9 mouse cellular contexts compared by ENCODE assay signal in genomic region chr13:97939433-97940160, GRCm38 (mm10).
DNase-seq lines count a peak whose midpoint lies in the region; ATAC-seq and TF ChIP-seq lines count a peak whose summit lies in the region.
"Had no signal": no experiment of that assay in that cellular context is flagged by ENCODE, and none has a peak within 500 bp of the region (broad histone marks: within the 10 kb centered on the region; RNA-seq: fewer than 3 reads in every experiment).

No protein-coding gene starts in this region.

- H3K9me3 ChIP-seq in forebrain, embryonic 16.5 days (ENCODE audit: control insufficient read depth, low read length) = no peaks in the 10 kb centered on the region
- H3K9me3 ChIP-seq: liver, embryonic 15.5 days had no signal

- TF ChIP-seq POLR2A in cortical plate, adult 2 months (IDR thresholded peaks at IDR 0.05; ENCODE audit: extremely low read depth, insufficient read depth, low read length) = no peak

- WGBS in large intestine, adult 2 months = 39% methylated on average over 15 of the region's 15 CpGs
- WGBS in forebrain, embryonic 16.5 days = 65% methylated on average over 15 of the region's 15 CpGs

- peak; percentile 22; the same call in 1 of the 2 replicates for TF ChIP-seq CTCF in cortical plate, adult 2 months (IDR thresholded peaks at IDR 0.05; ENCODE audit: extremely low read depth, insufficient read depth, low read length)

- no peak overlapping the region for H3K27ac ChIP-seq in cortical plate, adult 2 months (ENCODE audit: insufficient read depth, low read length)
- H3K27ac ChIP-seq in forebrain, embryonic 16.5 days (ENCODE audit: low read length) = no peak overlapping the region
- H3K27ac ChIP-seq: liver, embryonic 15.5 days had no signal

- no peak overlapping the region for H3K9ac ChIP-seq in forebrain, embryonic 16.5 days (replicated peaks; ENCODE audit: low read depth, low read length)
- H3K9ac ChIP-seq: liver, embryonic 15.5 days had no signal

- ATAC-seq in forebrain, embryonic 16.5 days = no peak

- no peaks in the 10 kb centered on the region for H3K27me3 ChIP-seq in forebrain, embryonic 16.5 days (replicated peaks; ENCODE audit: control insufficient read depth, insufficient read depth, low read length)
- H3K27me3 ChIP-seq: liver, embryonic 15.5 days had no signal

- H3K36me3 ChIP-seq in forebrain, embryonic 16.5 days (ENCODE audit: control insufficient read depth, insufficient read depth) = no peaks in the 10 kb centered on the region
- H3K36me3 ChIP-seq: liver, embryonic 15.5 days had no signal

- H3K4me3 ChIP-seq in cortical plate, adult 2 months (ENCODE audit: insufficient read depth, low read length) = no peak overlapping the region
- H3K4me3 ChIP-seq in forebrain, embryonic 16.5 days (replicated peaks; ENCODE audit: low read length) = no peak overlapping the region
- H3K4me3 ChIP-seq: liver, embryonic 15.5 days had no signal

- no peaks in the 10 kb centered on the region for H3K4me1 ChIP-seq in cortical plate, adult 2 months (ENCODE audit: control insufficient read depth, insufficient read depth, low read length)
- peaks cover 7% of the 10 kb centered on the region for H3K4me1 ChIP-seq in forebrain, embryonic 16.5 days (replicated peaks; ENCODE audit: control insufficient read depth, insufficient read depth, low read length)
- H3K4me1 ChIP-seq: liver, embryonic 15.5 days had no signal

- peak; percentile 36 for DNase-seq in layer of hippocampus, adult 11-12 months (ENCODE audit: low spot score)
- DNase-seq in layer of hippocampus, postnatal 25 days (ENCODE audit: extremely low spot score in 1 of 2, low spot score in 1 of 2) = no peak
- DNase-seq in ES-CJ7 (ENCODE audit: low read depth, low spot score) = peak; percentile 88
- peak; percentile 61 for DNase-seq in large intestine, adult 2 months (ENCODE audit: low read depth, low spot score)
- peak; percentile 29 for DNase-seq in thymus, postnatal 0 days (ENCODE audit: low spot score)
- DNase-seq in spleen, adult 18-20 months = no peak

- no peak overlapping the region for H3K4me2 ChIP-seq in forebrain, embryonic 16.5 days (ENCODE audit: low read length)
- H3K4me2 ChIP-seq: liver, embryonic 15.5 days had no signal

Comparison
In these comparisons a context has a peak if more than half of its experiments do, and no peak if none do; other contexts are left out.
1. DNase-seq: peak in layer of hippocampus, adult 11-12 months (single experiment), ES-CJ7 (single experiment), large intestine, adult 2 months (single experiment) and thymus, postnatal 0 days (single experiment); none in layer of hippocampus, postnatal 25 days (0 of 2) and spleen, adult 18-20 months (0 of 2).